Mouse (Mus musculus): Measurements from ENCODE around the gene Rbms3. TPM values are rescaled to one million over a fixed set of nuclear protein-coding genes. Genes with fewer than 3 reads are reported as not detected.

The Rbms3 gene
- polyA plus RNA-seq, 1 experiment from 2014 or later: 8.1 TPM

GRCm38 (mm10) chr9:117018301-117018700 is 611.4 kb downstream of the Rbms3 start:
- Histone ChIP-seq H3K4me2 (no peak overlapping the region; the same call in 1 of the 2 replicates), H3K36me3 (no peaks in the 10 kb centered on the region), H3K4me3 (no peak overlapping the region), H3K4me1 (peaks cover 5% of the 10 kb centered on the region; the same call in 1 of the 2 replicates), H3K9me3 (replicated peaks) (no peaks in the 10 kb centered on the region), H3K9ac (no peak overlapping the region), H3K27me3 (replicated peaks) (no peaks in the 10 kb centered on the region), H3K27ac (0 out of 2 replicates have a peak overlapping the region, but pooled peaks have one; percentile 28)
- no peak for ATAC-seq
- 51% methylated on average over 12 of the region's 12 CpGs for WGBS (ENCODE audit: insufficient replicate concordance)

DNA sequence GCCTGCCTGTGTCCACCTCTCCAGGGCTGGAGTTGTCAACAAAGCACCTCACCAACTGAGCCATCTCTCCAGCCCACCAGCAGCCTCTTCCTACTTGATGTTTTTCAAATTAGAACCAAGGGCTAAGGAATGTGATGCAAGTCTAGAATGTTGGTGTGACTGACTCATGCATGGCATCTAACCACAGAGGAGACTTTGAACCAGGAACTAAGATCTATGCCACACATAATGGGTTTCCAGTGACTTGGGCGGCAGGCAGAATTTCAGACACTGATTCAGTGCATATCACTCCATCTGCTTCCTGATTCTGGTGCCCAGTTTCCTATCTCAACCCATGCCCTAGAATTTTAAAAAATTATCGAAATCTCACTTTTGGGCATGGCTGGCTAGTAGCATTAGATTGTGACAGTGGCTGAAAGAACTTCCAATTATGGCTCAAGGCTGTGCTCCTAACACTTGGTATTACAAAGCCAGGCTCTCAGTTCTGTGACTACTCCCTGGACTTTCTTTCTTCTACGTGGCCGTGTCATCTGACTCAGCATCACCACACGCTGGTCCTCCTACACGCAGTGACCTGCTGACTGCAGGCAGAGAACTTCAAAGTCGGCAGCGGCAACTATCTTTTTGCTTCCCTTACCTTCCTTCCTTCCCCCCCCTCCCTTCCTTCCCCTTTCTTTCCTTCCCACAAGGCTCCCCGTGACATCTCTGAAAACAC is 613.0 kb downstream of the Rbms3 start:
- Histone ChIP-seq H3K27ac (no peak overlapping the region), H3K4me1 (peaks cover 5% of the 10 kb centered on the region; the same call in 1 of the 2 replicates), H3K4me2 (no peak overlapping the region), H3K9me3 (replicated peaks) (no peaks in the 10 kb centered on the region), H3K36me3 (no peaks in the 10 kb centered on the region), H3K9ac (no peak overlapping the region), H3K27me3 (replicated peaks) (no peaks in the 10 kb centered on the region), H3K4me3 (no peak overlapping the region)
- ATAC-seq: no peak
- 48% methylated on average over 9 of the region's 9 CpGs for WGBS (ENCODE audit: insufficient replicate concordance)

GRCm38 (mm10) chr9:117013386-117013785 is 616.3 kb downstream of the Rbms3 start:
- H3K9ac ChIP-seq: no peak overlapping the region
- ATAC-seq: no peak
- H3K4me2 ChIP-seq: no peak overlapping the region
- H3K9me3 ChIP-seq (replicated peaks): no peaks in the 10 kb centered on the region
- H3K4me3 ChIP-seq: no peak overlapping the region
- peaks cover 3% of the 10 kb centered on the region; the same call in 1 of the 2 replicates for H3K4me1 ChIP-seq
- H3K36me3 ChIP-seq: no peaks in the 10 kb centered on the region
- no peaks in the 10 kb centered on the region for H3K27me3 ChIP-seq (replicated peaks)
- 73% methylated on average over 3 of the region's 3 CpGs for WGBS (ENCODE audit: insufficient replicate concordance)
- no peak overlapping the region for H3K27ac ChIP-seq

- H3K27ac ChIP-seq: no peak overlapping the region
- H3K9me3 ChIP-seq (replicated peaks): no peaks in the 10 kb centered on the region
- WGBS (ENCODE audit: insufficient replicate concordance): 71% methylated on average over 3 of the region's 3 CpGs
- no peak overlapping the region for H3K9ac ChIP-seq
- H3K36me3 ChIP-seq: no peaks in the 10 kb centered on the region
- H3K4me2 ChIP-seq: no peak overlapping the region
- H3K4me3 ChIP-seq: no peak overlapping the region
- H3K27me3 ChIP-seq (replicated peaks): no peaks in the 10 kb centered on the region
- ATAC-seq: no peak
- no peaks in the 10 kb centered on the region for H3K4me1 ChIP-seq
Observed at GRCm38 (mm10) chr9:117010801-117011200, 618.9 kb downstream of the Rbms3 start.

GRCm38 (mm10) chr9:117008194-117008593 is 621.5 kb downstream of the Rbms3 start:
- H3K9me3 ChIP-seq (replicated peaks): no peaks in the 10 kb centered on the region

GRCm38 (mm10) chr9:117002083-117002482 is 627.6 kb downstream of the Rbms3 start:
- Histone ChIP-seq H3K4me3 (no peak overlapping the region), H3K27me3 (replicated peaks) (no peaks in the 10 kb centered on the region), H3K4me1 (no peaks in the 10 kb centered on the region), H3K4me2 (no peak overlapping the region), H3K27ac (no peak overlapping the region), H3K9me3 (replicated peaks) (no peaks in the 10 kb centered on the region), H3K9ac (no peak overlapping the region), H3K36me3 (no peaks in the 10 kb centered on the region)
- 72% methylated on average over 2 of the region's 2 CpGs for WGBS (ENCODE audit: insufficient replicate concordance)
- no peak for ATAC-seq

More at GRCm38 (mm10) chr9:117008194-117008593, 621.5 kb downstream of the Rbms3 start:
- Histone ChIP-seq H3K27me3 (replicated peaks) (no peaks in the 10 kb centered on the region), H3K9ac (no peak overlapping the region), H3K4me1 (no peaks in the 10 kb centered on the region), H3K4me3 (no peak overlapping the region), H3K36me3 (no peaks in the 10 kb centered on the region), H3K4me2 (no peak overlapping the region), H3K27ac (no peak overlapping the region)
- WGBS (ENCODE audit: insufficient replicate concordance): 43% methylated on average over 1 of the region's 1 CpGs
- no peak for ATAC-seq

- Histone ChIP-seq H3K9ac (no peak overlapping the region), H3K4me2 (no peak overlapping the region), H3K36me3 (no peaks in the 10 kb centered on the region), H3K4me1 (no peaks in the 10 kb centered on the region), H3K27me3 (replicated peaks) (no peaks in the 10 kb centered on the region), H3K27ac (no peak overlapping the region), H3K9me3 (replicated peaks) (no peaks in the 10 kb centered on the region), H3K4me3 (no peak overlapping the region)
- ATAC-seq: no peak
- WGBS (ENCODE audit: insufficient replicate concordance): 60% methylated on average over 6 of the region's 6 CpGs
Observed at GRCm38 (mm10) chr9:116999186-116999585, 630.5 kb downstream of the Rbms3 start.

GRCm38 (mm10) chr9:116990321-116990720 is 639.4 kb downstream of the Rbms3 start:
- no peak overlapping the region for H3K27ac ChIP-seq
- no peaks in the 10 kb centered on the region for H3K27me3 ChIP-seq (replicated peaks)
- no peak for ATAC-seq
- 70% methylated on average over 6 of the region's 6 CpGs for WGBS (ENCODE audit: insufficient replicate concordance)
- no peaks in the 10 kb centered on the region for H3K4me1 ChIP-seq
- no peak overlapping the region for H3K9ac ChIP-seq
- no peak overlapping the region for H3K4me2 ChIP-seq
- H3K4me3 ChIP-seq: no peak overlapping the region
- H3K36me3 ChIP-seq: no peaks in the 10 kb centered on the region
- H3K9me3 ChIP-seq (replicated peaks): no peaks in the 10 kb centered on the region

- no peak for ATAC-seq
- H3K4me1 ChIP-seq: no peaks in the 10 kb centered on the region
Observed at GRCm38 (mm10) chr9:116980801-116981200, 648.9 kb downstream of the Rbms3 start.

GRCm38 (mm10) chr9:116977428-116977827 is 652.3 kb downstream of the Rbms3 start:
- H3K4me3 ChIP-seq: no peak overlapping the region
- no peak overlapping the region for H3K9ac ChIP-seq
- H3K4me1 ChIP-seq: no peaks in the 10 kb centered on the region; the same call in 1 of the 2 replicates
- 75% methylated on average over 6 of the region's 6 CpGs for WGBS (ENCODE audit: insufficient replicate concordance)
- H3K27me3 ChIP-seq (replicated peaks): no peaks in the 10 kb centered on the region
- ATAC-seq: no peak
- H3K27ac ChIP-seq: no peak overlapping the region
- 0 out of 2 replicates have a peak, but pooled peaks cover 3% of the 10 kb centered on the region for H3K9me3 ChIP-seq (replicated peaks)
- no peak overlapping the region for H3K4me2 ChIP-seq
- no peaks in the 10 kb centered on the region for H3K36me3 ChIP-seq

More at GRCm38 (mm10) chr9:116980801-116981200, 648.9 kb downstream of the Rbms3 start:
- H3K9me3 ChIP-seq (replicated peaks): 0 out of 2 replicates have a peak, but pooled peaks cover 3% of the 10 kb centered on the region
- H3K27ac ChIP-seq: no peak overlapping the region
- H3K27me3 ChIP-seq (replicated peaks): no peaks in the 10 kb centered on the region
- H3K9ac ChIP-seq: no peak overlapping the region
- H3K4me3 ChIP-seq: no peak overlapping the region
- 72% methylated on average over 5 of the region's 5 CpGs for WGBS (ENCODE audit: insufficient replicate concordance)
- H3K4me2 ChIP-seq: no peak overlapping the region
- H3K36me3 ChIP-seq: no peaks in the 10 kb centered on the region

GRCm38 (mm10) chr9:116976575-116977408 is 652.9 kb downstream of the Rbms3 start:
- H3K9ac ChIP-seq: no peak overlapping the region
- no peaks in the 10 kb centered on the region for H3K27me3 ChIP-seq (replicated peaks)
- 0 out of 2 replicates have a peak, but pooled peaks cover 3% of the 10 kb centered on the region for H3K9me3 ChIP-seq (replicated peaks)
- H3K27ac ChIP-seq: no peak overlapping the region
- no peak overlapping the region for H3K4me2 ChIP-seq
- H3K4me1 ChIP-seq: no peaks in the 10 kb centered on the region; the same call in 1 of the 2 replicates
- no peaks in the 10 kb centered on the region for H3K36me3 ChIP-seq
- no peak overlapping the region for H3K4me3 ChIP-seq
- ATAC-seq: no peak
- WGBS (ENCODE audit: insufficient replicate concordance): 75% methylated on average over 21 of the region's 21 CpGs

DNA sequence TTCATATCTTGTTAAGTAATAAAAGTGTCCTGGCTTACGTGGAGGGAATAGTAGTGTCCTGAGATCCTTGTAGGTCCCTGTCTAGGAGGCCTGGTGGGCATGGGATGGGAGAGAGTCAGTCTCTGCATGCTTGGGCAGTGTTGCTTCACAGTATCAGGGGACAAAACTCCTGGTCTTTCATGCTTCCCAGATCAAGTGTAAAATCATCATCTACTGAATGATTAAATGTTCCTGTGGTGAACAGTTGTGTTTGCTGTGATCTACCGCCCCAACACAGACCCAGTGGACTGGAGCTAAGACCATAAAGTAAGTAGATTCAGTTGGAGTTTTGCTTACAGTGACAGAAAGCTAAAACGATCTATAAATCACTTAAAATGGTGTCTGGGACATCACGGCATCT is 654.4 kb downstream of the Rbms3 start:
- ATAC-seq: no peak
- no peak overlapping the region for H3K9ac ChIP-seq

More for the DNA sequence above, 654.4 kb downstream of the Rbms3 start:
- Histone ChIP-seq H3K27me3 (replicated peaks) (no peaks in the 10 kb centered on the region), H3K27ac (no peak overlapping the region), H3K36me3 (no peaks in the 10 kb centered on the region), H3K4me3 (no peak overlapping the region), H3K4me2 (no peak overlapping the region), H3K4me1 (no peaks in the 10 kb centered on the region; the same call in 1 of the 2 replicates), H3K9me3 (replicated peaks) (0 out of 2 replicates have a peak, but pooled peaks cover 3% of the 10 kb centered on the region)
- WGBS (ENCODE audit: insufficient replicate concordance): 72% methylated on average over 4 of the region's 4 CpGs

All from liver, embryonic 12.5 days (tissue).